10 mouse cellular contexts compared by ENCODE assay signal in the genomic region with DNA sequence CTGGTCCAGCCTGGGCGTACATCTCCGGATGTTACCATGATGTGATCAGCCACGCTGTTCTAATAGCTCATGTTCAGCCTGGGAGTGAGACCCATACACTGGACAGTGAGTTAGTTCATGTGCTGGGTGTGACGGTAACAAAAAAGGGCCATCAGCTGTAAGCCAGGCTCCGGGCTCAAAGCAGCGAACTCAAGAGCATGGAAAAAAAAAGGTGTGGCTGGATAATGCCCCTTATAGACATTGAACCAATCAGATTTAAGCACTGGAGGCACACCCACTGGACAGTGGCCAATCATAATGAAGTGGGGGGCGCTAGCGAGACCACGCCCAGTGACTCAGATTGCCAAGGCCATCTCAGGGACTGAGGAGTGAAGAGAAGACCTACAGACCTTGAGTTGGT. TPM values are rescaled to one million over a fixed set of nuclear protein-coding genes. Genes with fewer than 3 reads are reported as not detected.
A peak's percentile ranks its signal among the peaks of the same experiment; 100 is the strongest.
DNase-seq lines count a peak whose midpoint lies in the region; ATAC-seq lines count a peak whose summit lies in the region.
"Had no signal": no experiment of that assay in that cellular context is flagged by ENCODE, and none has a peak within 500 bp of the region (broad histone marks: within the 10 kb centered on the region; RNA-seq: fewer than 3 reads in every experiment).

A gene (plus strand): TSS at position 338 of the 400 bp plus-strand sequence.

- no peak within 1 kb of the TSS for H3K27ac ChIP-seq in midbrain, embryonic 11.5 days (ENCODE audit: low read depth, low read length)
- no peak within 1 kb of the TSS for H3K27ac ChIP-seq in midbrain, embryonic 15.5 days
- H3K27ac ChIP-seq: forebrain, embryonic 15.5 days; limb, embryonic 15.5 days had no signal

- no peaks in the 10 kb centered on the region for H3K9me3 ChIP-seq in midbrain, embryonic 11.5 days (ENCODE audit: control insufficient read depth, low read length)
- H3K9me3 ChIP-seq in midbrain, embryonic 15.5 days = no peaks in the 10 kb centered on the region
- H3K9me3 ChIP-seq: forebrain, embryonic 15.5 days; limb, embryonic 15.5 days had no signal

- H3K4me2 ChIP-seq in midbrain, embryonic 11.5 days = no peak within 1 kb of the TSS
- H3K4me2 ChIP-seq in midbrain, embryonic 15.5 days = no peak within 1 kb of the TSS
- H3K4me2 ChIP-seq: forebrain, embryonic 15.5 days; limb, embryonic 15.5 days had no signal

- DNase-seq in kidney, adult 11 months = peak; percentile 22
- no peak for DNase-seq in kidney, adult 8-10 months
- peak; percentile 90 for DNase-seq in MEL-GATA-1-ER (ENCODE audit: extremely low read depth, low read depth)
- DNase-seq in embryo, embryonic 9.5 days (ENCODE audit: extremely low spot score) = peak; percentile 15
- peak; percentile 24 for DNase-seq in ovary, postnatal 14 days (ENCODE audit: low spot score)
- DNase-seq in midbrain, embryonic 11.5 days (ENCODE audit: low spot score, missing footprints) = no peak

- no peaks in the 10 kb centered on the region for H3K4me1 ChIP-seq in midbrain, embryonic 11.5 days (ENCODE audit: control insufficient read depth, insufficient read depth, low read length)
- no peaks in the 10 kb centered on the region for H3K4me1 ChIP-seq in midbrain, embryonic 15.5 days
- H3K4me1 ChIP-seq: forebrain, embryonic 15.5 days; limb, embryonic 15.5 days had no signal

- 41% methylated on average over 9 of the region's 9 CpGs for WGBS in midbrain, embryonic 11.5 days
- 42% methylated on average over 9 of the region's 9 CpGs for WGBS in midbrain, embryonic 15.5 days

- ATAC-seq in midbrain, embryonic 11.5 days (ENCODE audit: low FRiP score) = no peak
- no peak for ATAC-seq in erythroblast, adult 5-6 weeks (replicated peaks; ENCODE audit: low FRiP score, poor library complexity, severe bottlenecking)
- no peak for ATAC-seq in midbrain, embryonic 15.5 days (replicated peaks)
- ATAC-seq: forebrain, embryonic 15.5 days had no signal

- H3K9ac ChIP-seq in midbrain, embryonic 11.5 days (ENCODE audit: low read length) = no peak within 1 kb of the TSS; the same call in 1 of the 2 replicates
- H3K9ac ChIP-seq in midbrain, embryonic 15.5 days = no peak within 1 kb of the TSS
- H3K9ac ChIP-seq: forebrain, embryonic 15.5 days; limb, embryonic 15.5 days had no signal

- H3K27me3 ChIP-seq in midbrain, embryonic 11.5 days (ENCODE audit: control insufficient read depth, insufficient read depth, low read length) = no peaks in the 10 kb centered on the region
- no peaks in the 10 kb centered on the region for H3K27me3 ChIP-seq in midbrain, embryonic 15.5 days (replicated peaks)
- H3K27me3 ChIP-seq: forebrain, embryonic 15.5 days; limb, embryonic 15.5 days had no signal

- H3K36me3 ChIP-seq in midbrain, embryonic 11.5 days (ENCODE audit: control insufficient read depth, insufficient read depth, low read length) = no peaks in the 10 kb centered on the region
- H3K36me3 ChIP-seq in midbrain, embryonic 15.5 days (replicated peaks) = no peaks in the 10 kb centered on the region
- H3K36me3 ChIP-seq: forebrain, embryonic 15.5 days; limb, embryonic 15.5 days had no signal

- no peak within 1 kb of the TSS for H3K4me3 ChIP-seq in midbrain, embryonic 11.5 days (ENCODE audit: low read depth, low read length)
- H3K4me3 ChIP-seq in midbrain, embryonic 15.5 days = no peak within 1 kb of the TSS
- H3K4me3 ChIP-seq: forebrain, embryonic 15.5 days; limb, embryonic 15.5 days had no signal

RNA-seq across cellular contexts. Expression of the gene that starts here (rescaled TPM):
- not detected in 2 replicates for polyA plus RNA-seq in midbrain, embryonic 11.5 days (2014; fragmentation: Nextera tagmentation; extraction: Ambion mirVana)
- total RNA-seq in erythroblast, adult 5-6 weeks (2015; ENCODE audit: low replicate concordance) = not detected in 2 replicates
- not detected in 2 replicates for total RNA-seq in erythroblast, adult 5-6 weeks (2017; ENCODE audit: low replicate concordance)
- polyA plus RNA-seq in midbrain, embryonic 15.5 days (2015; fragmentation: Nextera tagmentation; extraction: Ambion mirVana) = not detected in 2 replicates
- polyA plus RNA-seq: forebrain, embryonic 15.5 days had no signal

Comparison
In these comparisons a context has a peak if more than half of its experiments do, and no peak if none do; other contexts are left out.
1. DNase-seq: peak in kidney, adult 11 months (single experiment), MEL-GATA-1-ER (single experiment), embryo, embryonic 9.5 days (single experiment) and ovary, postnatal 14 days (single experiment); none in kidney, adult 8-10 months (0 of 2) and midbrain, embryonic 11.5 days (single experiment).